Mouse (Mus musculus): ENCODE data around the gene Bcr. TPM values are rescaled to one million over a fixed set of nuclear protein-coding genes. Genes with fewer than 3 reads are reported as not detected.
A peak's percentile ranks its signal among the peaks of the same experiment; 100 is the strongest.

Bcr gene
- 11.2 and 14.3 TPM in 2 replicates for polyA plus RNA-seq (2015; fragmentation: Nextera tagmentation; extraction: Ambion mirVana)

DNA sequence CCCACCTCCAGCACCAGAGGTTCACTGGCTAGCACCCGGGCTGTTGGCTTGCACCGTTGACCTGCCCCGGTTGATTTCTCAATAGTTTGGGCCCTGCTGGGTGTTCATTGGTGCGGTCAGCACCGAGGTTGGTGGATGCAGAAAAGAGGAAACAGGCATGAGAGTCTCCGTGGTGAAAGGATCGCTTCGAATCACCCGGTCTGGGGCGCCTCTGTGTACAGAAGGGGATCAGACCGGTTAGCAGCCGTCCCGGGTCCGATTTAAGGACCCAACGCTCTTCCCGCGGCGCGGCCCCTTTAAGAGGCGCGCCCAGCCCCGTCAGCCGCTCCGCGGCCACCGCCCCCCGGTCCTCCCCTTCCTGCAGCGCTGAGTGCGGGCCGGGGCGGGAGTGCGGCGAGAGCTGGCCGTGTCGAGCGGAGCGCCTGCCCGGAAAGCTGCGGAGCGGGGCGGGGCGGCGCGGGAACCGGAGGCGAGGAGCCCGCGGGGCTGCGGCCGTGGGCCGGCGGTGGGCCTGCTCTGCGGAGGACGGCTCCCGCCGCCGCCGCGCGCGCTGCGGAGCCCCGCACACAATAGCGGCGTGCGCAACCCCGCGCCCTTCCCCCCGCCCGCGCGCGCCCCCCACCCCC is at the start of gene Bcr:
Gene Bcr, plus strand, starts transcription at position 376 of the 626 bp plus-strand sequence.
- Histone ChIP-seq H3K4me1 (replicated peaks; ENCODE audit: control insufficient read depth, insufficient read depth, low read length) (peaks cover 58% of the 10 kb centered on the region), H3K4me2 (ENCODE audit: low read depth, low read length) (peak within 1 kb of the TSS; percentile 94), H3K36me3 (ENCODE audit: control insufficient read depth, insufficient read depth, low read length) (no peaks in the 10 kb centered on the region), H3K4me3 (ENCODE audit: low read length) (peak within 1 kb of the TSS; percentile 89), H3K27ac (ENCODE audit: low read length) (peak within 1 kb of the TSS; percentile 31), H3K9me3 (ENCODE audit: control insufficient read depth, low read length) (no peaks in the 10 kb centered on the region), H3K9ac (ENCODE audit: low read length) (peak within 1 kb of the TSS; percentile 88), H3K27me3 (ENCODE audit: control insufficient read depth, insufficient read depth, low read depth, low read length) (peaks cover 2% of the 10 kb centered on the region; the same call in 1 of the 2 replicates)
- peak; percentile 85 for ATAC-seq (ENCODE audit: low read depth)
- WGBS: 1% methylated on average over 45 of the region's 73 CpGs

DNA sequence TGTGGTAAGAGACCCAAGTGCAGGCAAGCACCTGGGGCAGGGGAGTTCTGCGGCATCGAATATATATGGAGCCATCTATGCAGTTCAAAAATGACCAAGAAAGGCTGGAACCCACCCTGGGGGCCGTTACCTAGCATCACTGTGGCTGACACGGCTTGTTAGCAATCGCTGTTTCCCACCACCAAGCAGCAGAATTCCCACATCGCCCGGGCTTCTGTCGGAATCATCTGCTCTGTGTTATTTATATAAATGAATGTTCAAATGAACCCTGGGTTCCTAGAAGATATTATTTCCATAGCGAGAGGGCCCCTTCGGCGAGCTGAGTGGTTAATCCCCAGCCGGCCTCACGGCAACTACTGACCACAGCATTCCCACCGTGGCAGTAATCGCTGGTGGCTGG is 49.7 kb upstream of the Bcr start:
- Histone ChIP-seq H3K4me1 (replicated peaks; ENCODE audit: control insufficient read depth, insufficient read depth, low read length) (no peaks in the 10 kb centered on the region), H3K27me3 (ENCODE audit: control insufficient read depth, insufficient read depth, low read depth, low read length) (no peaks in the 10 kb centered on the region), H3K9me3 (ENCODE audit: control insufficient read depth, low read length) (no peaks in the 10 kb centered on the region), H3K36me3 (ENCODE audit: control insufficient read depth, insufficient read depth, low read length) (no peaks in the 10 kb centered on the region), H3K27ac (ENCODE audit: low read length) (no peak overlapping the region), H3K4me3 (ENCODE audit: low read length) (no peak overlapping the region), H3K9ac (ENCODE audit: low read length) (no peak overlapping the region), H3K4me2 (ENCODE audit: low read depth, low read length) (no peak overlapping the region)
- WGBS: 80% methylated on average over 15 of the region's 15 CpGs
- ATAC-seq (ENCODE audit: low read depth): no peak

DNA sequence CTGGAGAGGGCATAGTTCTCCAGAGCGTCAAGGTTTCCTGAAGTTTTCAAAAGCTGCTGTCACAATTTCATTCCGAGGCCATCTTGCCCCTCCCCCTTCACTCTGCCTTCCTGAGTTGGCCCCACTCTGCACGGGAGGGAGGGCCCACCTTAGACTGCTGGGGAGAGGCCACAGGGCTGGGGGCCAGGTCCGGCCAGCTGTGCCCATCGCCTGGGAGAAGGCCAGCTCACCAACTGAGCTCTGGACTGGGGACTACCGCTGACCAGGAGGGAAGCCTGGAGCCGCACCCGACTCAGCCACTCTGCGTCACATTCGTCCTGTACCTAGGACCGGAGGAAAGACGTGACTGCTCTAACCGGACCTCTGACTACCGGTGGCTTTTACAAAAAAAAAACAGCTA is 44.9 kb upstream of the Bcr start:
- H3K4me3 ChIP-seq (ENCODE audit: low read length): no peak overlapping the region
- no peaks in the 10 kb centered on the region for H3K4me1 ChIP-seq (replicated peaks; ENCODE audit: control insufficient read depth, insufficient read depth, low read length)
- no peak overlapping the region for H3K27ac ChIP-seq (ENCODE audit: low read length)
- H3K27me3 ChIP-seq (ENCODE audit: control insufficient read depth, insufficient read depth, low read depth, low read length): no peaks in the 10 kb centered on the region
- H3K36me3 ChIP-seq (ENCODE audit: control insufficient read depth, insufficient read depth, low read length): no peaks in the 10 kb centered on the region
- no peak overlapping the region for H3K9ac ChIP-seq (ENCODE audit: low read length)
- 58% methylated on average over 14 of the region's 14 CpGs for WGBS
- no peaks in the 10 kb centered on the region for H3K9me3 ChIP-seq (ENCODE audit: control insufficient read depth, low read length)
- no peak overlapping the region for H3K4me2 ChIP-seq (ENCODE audit: low read depth, low read length)
- ATAC-seq (ENCODE audit: low read depth): no peak

DNA sequence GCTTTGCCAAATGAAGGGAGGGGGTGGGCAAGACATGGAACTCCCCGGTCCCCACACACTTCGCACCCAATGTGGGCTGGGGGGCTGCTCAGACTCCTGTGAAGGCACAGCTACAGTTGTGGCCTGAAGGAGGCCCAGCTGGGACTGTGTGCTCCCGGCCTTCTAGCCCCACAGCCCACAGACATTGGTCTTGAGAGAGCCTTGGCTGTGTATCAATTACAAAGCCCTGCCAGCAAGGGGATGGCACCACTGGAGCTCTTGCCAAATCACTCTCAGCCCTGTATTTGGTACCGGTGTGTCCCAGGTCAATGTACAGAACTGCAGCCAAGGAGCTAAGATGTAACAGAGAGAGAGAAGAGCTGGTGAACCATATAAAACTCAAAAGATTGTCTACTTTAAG is 43.9 kb upstream of the Bcr start:
- Histone ChIP-seq H3K4me2 (ENCODE audit: low read depth, low read length) (no peak overlapping the region), H3K9ac (ENCODE audit: low read length) (no peak overlapping the region), H3K9me3 (ENCODE audit: control insufficient read depth, low read length) (no peaks in the 10 kb centered on the region), H3K36me3 (ENCODE audit: control insufficient read depth, insufficient read depth, low read length) (no peaks in the 10 kb centered on the region), H3K4me1 (replicated peaks; ENCODE audit: control insufficient read depth, insufficient read depth, low read length) (no peaks in the 10 kb centered on the region), H3K27me3 (ENCODE audit: control insufficient read depth, insufficient read depth, low read depth, low read length) (no peaks in the 10 kb centered on the region), H3K4me3 (ENCODE audit: low read length) (no peak overlapping the region), H3K27ac (ENCODE audit: low read length) (no peak overlapping the region)
- ATAC-seq (ENCODE audit: low read depth): no peak
- 69% methylated on average over 4 of the region's 4 CpGs for WGBS

DNA sequence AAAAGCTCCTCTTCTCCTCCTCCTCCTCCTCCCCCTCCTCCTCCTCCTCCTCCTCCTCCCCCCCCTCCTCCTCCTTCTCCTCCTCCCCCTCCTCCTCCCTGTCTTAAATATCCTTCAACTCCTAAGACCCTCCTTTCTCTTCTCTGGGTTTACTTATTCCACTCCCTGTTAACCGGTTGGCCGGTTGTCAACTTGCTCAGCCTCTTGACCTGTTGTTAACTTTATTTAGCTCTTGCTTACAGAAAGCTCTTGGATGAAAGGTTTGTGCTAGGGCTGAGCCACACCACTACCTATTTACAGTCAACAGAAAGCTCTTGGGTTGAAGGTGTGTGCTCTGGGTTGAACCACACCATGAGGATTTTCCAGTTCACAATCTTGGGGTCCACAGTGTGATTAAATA is 40.1 kb upstream of the Bcr start:
- H3K36me3 ChIP-seq (ENCODE audit: control insufficient read depth, insufficient read depth, low read length): no peaks in the 10 kb centered on the region
- no peak overlapping the region for H3K4me3 ChIP-seq (ENCODE audit: low read length)
- no peak overlapping the region for H3K9ac ChIP-seq (ENCODE audit: low read length)
- 13% methylated on average over 2 of the region's 2 CpGs for WGBS
- H3K27me3 ChIP-seq (ENCODE audit: control insufficient read depth, insufficient read depth, low read depth, low read length): no peaks in the 10 kb centered on the region
- H3K4me1 ChIP-seq (replicated peaks; ENCODE audit: control insufficient read depth, insufficient read depth, low read length): no peaks in the 10 kb centered on the region
- no peaks in the 10 kb centered on the region for H3K9me3 ChIP-seq (ENCODE audit: control insufficient read depth, low read length)
- no peak overlapping the region for H3K4me2 ChIP-seq (ENCODE audit: low read depth, low read length)
- no peak overlapping the region for H3K27ac ChIP-seq (ENCODE audit: low read length)
- no peak for ATAC-seq (ENCODE audit: low read depth)

DNA sequence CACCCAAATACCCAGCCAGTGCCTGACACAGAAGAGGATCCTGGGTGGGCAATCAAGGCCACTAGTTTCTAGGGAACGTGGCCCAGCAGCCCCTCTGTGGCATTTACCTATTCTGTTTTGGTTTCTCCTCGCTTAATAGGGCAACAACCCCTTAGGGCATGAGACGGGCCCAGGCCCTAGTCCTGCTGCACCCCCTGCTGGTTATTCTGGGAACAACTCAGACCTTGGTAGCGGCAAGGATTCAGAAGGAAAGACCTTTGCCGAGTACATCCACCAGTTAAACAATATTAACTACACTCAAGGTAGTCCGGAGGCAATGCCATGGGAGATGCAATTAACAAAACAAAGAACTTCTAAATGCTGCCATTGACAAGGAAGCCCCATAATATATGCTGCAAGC is 39.3 kb upstream of the Bcr start:
- no peaks in the 10 kb centered on the region for H3K4me1 ChIP-seq (replicated peaks; ENCODE audit: control insufficient read depth, insufficient read depth, low read length)
- 8% methylated on average over 6 of the region's 6 CpGs for WGBS
- H3K4me2 ChIP-seq (ENCODE audit: low read depth, low read length): no peak overlapping the region
- no peak overlapping the region for H3K9ac ChIP-seq (ENCODE audit: low read length)
- H3K36me3 ChIP-seq (ENCODE audit: control insufficient read depth, insufficient read depth, low read length): no peaks in the 10 kb centered on the region
- H3K27ac ChIP-seq (ENCODE audit: low read length): no peak overlapping the region
- no peaks in the 10 kb centered on the region for H3K9me3 ChIP-seq (ENCODE audit: control insufficient read depth, low read length)
- H3K27me3 ChIP-seq (ENCODE audit: control insufficient read depth, insufficient read depth, low read depth, low read length): no peaks in the 10 kb centered on the region
- peak; percentile 59 for ATAC-seq (ENCODE audit: low read depth)
- H3K4me3 ChIP-seq (ENCODE audit: low read length): no peak overlapping the region

DNA sequence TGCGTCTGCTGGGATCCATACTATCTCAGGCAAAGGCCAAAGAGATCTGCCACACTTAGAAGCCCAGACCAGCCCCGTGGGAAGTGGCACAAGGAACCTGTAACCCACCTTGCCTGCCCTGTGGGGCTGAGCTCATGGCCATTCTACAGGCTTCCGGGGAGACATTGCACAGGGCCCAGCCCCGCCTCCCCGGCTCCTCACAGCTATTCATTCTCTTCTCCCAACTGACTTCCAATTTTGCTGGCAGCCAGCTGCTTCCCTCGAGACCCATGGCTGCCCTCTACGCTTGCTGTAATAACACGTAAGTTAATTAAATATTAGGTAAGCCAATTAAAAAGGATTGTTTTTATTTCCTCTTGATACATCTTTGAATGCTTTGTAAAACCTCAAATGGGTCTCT is 33.9 kb upstream of the Bcr start:
- Histone ChIP-seq H3K9ac (ENCODE audit: low read length) (no peak overlapping the region), H3K9me3 (ENCODE audit: control insufficient read depth, low read length) (no peaks in the 10 kb centered on the region), H3K36me3 (ENCODE audit: control insufficient read depth, insufficient read depth, low read length) (no peaks in the 10 kb centered on the region), H3K4me3 (ENCODE audit: low read length) (no peak overlapping the region), H3K27ac (ENCODE audit: low read length) (no peak overlapping the region), H3K4me2 (ENCODE audit: low read depth, low read length) (no peak overlapping the region), H3K4me1 (replicated peaks; ENCODE audit: control insufficient read depth, insufficient read depth, low read length) (no peaks in the 10 kb centered on the region), H3K27me3 (ENCODE audit: control insufficient read depth, insufficient read depth, low read depth, low read length) (no peaks in the 10 kb centered on the region)
- no peak for ATAC-seq (ENCODE audit: low read depth)
- WGBS: 64% methylated on average over 8 of the region's 8 CpGs

DNA sequence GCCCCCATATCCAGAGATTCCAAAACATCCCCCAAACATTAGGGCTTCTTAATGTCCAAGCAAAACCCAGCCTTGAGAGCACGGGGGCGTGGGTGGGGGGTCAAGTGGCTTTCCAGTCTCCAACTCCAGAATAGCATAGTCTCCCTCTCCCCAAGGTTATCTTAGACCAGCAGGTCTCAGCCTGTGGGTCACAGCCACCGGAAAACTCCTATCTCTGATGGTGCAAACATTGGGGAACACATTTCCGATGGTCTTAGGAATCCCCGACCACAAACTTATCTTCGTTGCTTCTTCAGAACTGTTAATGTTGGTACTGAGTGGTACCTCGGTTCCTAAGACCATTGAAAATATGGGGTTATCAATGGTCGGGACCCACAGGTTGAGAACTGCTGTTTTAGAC is 31.6 kb upstream of the Bcr start:
- no peaks in the 10 kb centered on the region for H3K27me3 ChIP-seq (ENCODE audit: control insufficient read depth, insufficient read depth, low read depth, low read length)
- no peak for ATAC-seq (ENCODE audit: low read depth)
- no peaks in the 10 kb centered on the region for H3K9me3 ChIP-seq (ENCODE audit: control insufficient read depth, low read length)
- H3K36me3 ChIP-seq (ENCODE audit: control insufficient read depth, insufficient read depth, low read length): no peaks in the 10 kb centered on the region
- no peak overlapping the region for H3K9ac ChIP-seq (ENCODE audit: low read length)
- no peak overlapping the region for H3K27ac ChIP-seq (ENCODE audit: low read length)
- 69% methylated on average over 8 of the region's 8 CpGs for WGBS
- no peaks in the 10 kb centered on the region; the same call in 1 of the 2 replicates for H3K4me1 ChIP-seq (replicated peaks; ENCODE audit: control insufficient read depth, insufficient read depth, low read length)
- no peak overlapping the region for H3K4me2 ChIP-seq (ENCODE audit: low read depth, low read length)
- no peak overlapping the region for H3K4me3 ChIP-seq (ENCODE audit: low read length)

DNA sequence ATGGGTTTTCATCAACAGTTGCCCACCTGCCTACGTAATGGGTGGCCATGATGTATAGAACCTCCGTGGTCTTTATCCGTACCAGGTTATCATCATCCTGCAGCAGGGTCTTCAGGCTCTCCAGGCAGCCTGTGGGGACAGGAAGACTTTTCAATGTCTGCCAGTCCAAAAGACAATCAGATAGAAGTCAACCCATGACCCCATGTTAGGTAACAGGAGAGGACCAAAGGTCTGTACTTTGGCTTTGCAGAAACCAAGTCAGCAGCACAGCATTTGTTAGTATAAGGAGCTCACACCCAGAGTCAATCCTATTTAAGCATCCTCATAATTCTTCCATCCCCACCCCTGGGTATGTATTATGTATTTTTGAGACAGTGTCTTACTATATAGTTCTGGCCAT is 30.7 kb upstream of the Bcr start:
- Histone ChIP-seq H3K9ac (ENCODE audit: low read length) (no peak overlapping the region), H3K36me3 (ENCODE audit: control insufficient read depth, insufficient read depth, low read length) (no peaks in the 10 kb centered on the region), H3K9me3 (ENCODE audit: control insufficient read depth, low read length) (no peaks in the 10 kb centered on the region), H3K4me1 (replicated peaks; ENCODE audit: control insufficient read depth, insufficient read depth, low read length) (no peaks in the 10 kb centered on the region; the same call in 1 of the 2 replicates), H3K4me2 (ENCODE audit: low read depth, low read length) (no peak overlapping the region), H3K27me3 (ENCODE audit: control insufficient read depth, insufficient read depth, low read depth, low read length) (no peaks in the 10 kb centered on the region), H3K4me3 (ENCODE audit: low read length) (no peak overlapping the region), H3K27ac (ENCODE audit: low read length) (no peak overlapping the region)
- no peak for ATAC-seq (ENCODE audit: low read depth)
- 91% methylated on average over 3 of the region's 3 CpGs for WGBS

DNA sequence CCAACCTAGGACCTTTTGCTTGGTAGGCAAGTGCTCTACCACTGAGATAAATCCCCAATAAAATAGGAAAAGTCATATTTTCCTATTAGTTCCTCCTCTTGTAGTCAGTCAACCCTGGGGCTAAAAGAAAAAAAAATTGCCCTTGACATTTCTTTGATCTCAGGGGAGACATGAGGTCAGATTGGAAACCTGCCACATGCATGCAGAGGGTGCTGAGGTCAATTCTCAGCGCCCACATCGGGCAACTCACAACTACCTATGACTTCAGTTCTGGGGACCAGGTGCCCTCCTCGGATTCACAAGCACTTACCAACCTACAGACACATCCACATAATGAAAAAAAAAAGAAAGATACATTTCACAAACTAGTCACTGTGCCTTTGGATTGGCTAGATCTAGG is 30.2 kb upstream of the Bcr start:
- H3K9me3 ChIP-seq (ENCODE audit: control insufficient read depth, low read length): no peaks in the 10 kb centered on the region
- H3K4me2 ChIP-seq (ENCODE audit: low read depth, low read length): no peak overlapping the region
- H3K4me3 ChIP-seq (ENCODE audit: low read length): no peak overlapping the region
- no peaks in the 10 kb centered on the region for H3K36me3 ChIP-seq (ENCODE audit: control insufficient read depth, insufficient read depth, low read length)
- WGBS: 74% methylated on average over 3 of the region's 3 CpGs
- no peak overlapping the region for H3K9ac ChIP-seq (ENCODE audit: low read length)
- no peaks in the 10 kb centered on the region; the same call in 1 of the 2 replicates for H3K4me1 ChIP-seq (replicated peaks; ENCODE audit: control insufficient read depth, insufficient read depth, low read length)
- no peak overlapping the region for H3K27ac ChIP-seq (ENCODE audit: low read length)
- no peak for ATAC-seq (ENCODE audit: low read depth)
- no peaks in the 10 kb centered on the region for H3K27me3 ChIP-seq (ENCODE audit: control insufficient read depth, insufficient read depth, low read depth, low read length)

Measured in lung, embryonic 16.5 days (tissue).